Mouse (Mus musculus): ENCODE results near the gene Gucy2f.
"Not testable (repeated sequence)": the region's sequence is repeated elsewhere in the genome, so short reads cannot be mapped to it uniquely, and the experiment has no call there.

Gene Gucy2f

DNA sequence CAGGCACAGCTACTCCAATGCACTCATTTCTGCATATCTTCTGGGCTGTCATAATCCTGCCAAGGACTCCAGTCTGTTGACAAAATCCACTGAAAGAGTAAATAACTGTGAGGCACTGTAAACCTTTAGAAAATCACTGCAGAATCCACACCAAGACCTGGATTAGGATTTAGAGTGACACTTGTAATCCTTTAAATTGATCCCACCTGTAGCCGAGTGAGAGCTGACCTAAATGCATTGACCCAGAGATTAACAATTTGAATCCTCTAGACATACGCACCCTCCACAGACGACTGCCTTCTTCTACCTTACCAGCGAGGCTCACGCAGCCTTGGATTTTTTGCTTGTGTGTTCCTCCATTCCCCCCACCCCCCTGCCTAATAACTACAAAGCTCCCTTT, at the start of gene Gucy2f:
TSS of gene Gucy2f (minus strand) at position 101 of the 400 bp plus-strand sequence.
- no peak for DNase-seq (ENCODE audit: low spot score)

DNA sequence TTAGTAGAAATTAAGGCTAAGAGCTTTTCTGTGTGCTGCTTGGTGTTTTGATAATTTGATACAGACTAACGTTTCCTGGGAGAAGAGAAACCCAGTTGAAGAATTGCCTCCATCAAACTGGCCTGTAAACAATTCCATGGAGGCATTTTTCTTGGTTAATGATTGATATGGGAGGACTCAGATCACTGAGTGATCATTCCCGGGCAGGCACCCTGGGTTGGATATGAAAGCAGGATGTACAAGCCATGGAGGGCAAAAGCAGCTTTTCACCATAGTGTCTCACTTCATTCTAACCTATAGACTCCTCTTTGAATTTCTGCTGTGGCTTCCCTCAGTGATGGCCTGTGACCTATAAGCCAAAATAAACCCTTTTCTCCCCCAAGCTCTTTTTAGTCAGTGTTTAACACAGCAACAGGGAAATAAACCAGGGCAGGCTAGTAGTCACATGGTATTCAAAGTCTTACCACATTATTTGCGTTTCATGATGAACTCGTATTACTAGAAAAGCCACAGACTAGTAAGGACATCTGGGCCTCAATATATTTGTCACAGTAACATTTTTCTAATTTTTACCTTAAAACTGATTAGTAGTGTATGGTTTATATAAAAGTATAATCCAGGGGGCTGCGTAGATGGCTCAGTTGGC, 49.1 kb upstream of the Gucy2f start:
- no peak for DNase-seq (ENCODE audit: low spot score)

DNA sequence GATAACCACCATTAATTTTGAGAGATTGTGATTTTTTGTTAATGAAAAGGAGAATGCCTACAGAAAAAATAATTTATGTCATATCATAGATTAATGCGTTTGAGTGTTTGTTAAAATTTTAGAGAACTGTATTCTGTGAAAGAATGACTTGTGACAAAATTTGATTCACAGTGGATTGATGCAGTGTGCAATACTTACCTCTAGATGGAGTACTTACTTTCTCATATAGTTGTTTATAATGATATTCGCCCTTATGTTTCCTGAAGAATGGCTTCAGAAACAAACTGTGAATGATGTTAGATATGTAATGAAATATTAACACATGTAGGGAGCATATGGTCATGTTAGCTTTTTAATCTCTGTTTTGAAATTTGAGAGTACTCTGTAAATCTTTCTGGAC, 40.4 kb upstream of the Gucy2f start:
- DNase-seq (ENCODE audit: low spot score) = no peak

DNA sequence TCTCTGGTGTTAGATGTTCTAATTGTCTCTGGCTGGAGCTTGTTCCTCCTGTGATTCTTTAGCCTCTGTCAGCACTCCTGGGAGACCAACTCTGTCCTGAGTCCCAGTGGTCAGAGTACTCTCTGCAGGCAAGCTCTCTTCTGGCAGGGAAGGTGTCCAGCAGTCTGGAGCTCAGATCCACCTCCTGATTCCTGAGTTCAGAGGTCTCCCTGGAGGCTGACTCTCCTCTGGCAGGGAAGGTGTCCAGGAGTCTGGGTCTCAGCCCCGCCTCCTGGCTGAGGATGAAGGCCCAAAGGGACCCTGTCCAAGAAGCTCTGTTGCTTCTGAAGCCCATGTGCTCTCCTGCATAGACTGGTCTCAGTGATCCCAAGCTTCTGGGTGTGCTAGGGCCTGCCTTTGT, 39.4 kb upstream of the Gucy2f start:
- DNase-seq (ENCODE audit: low spot score) = not testable (repeated sequence)

DNA sequence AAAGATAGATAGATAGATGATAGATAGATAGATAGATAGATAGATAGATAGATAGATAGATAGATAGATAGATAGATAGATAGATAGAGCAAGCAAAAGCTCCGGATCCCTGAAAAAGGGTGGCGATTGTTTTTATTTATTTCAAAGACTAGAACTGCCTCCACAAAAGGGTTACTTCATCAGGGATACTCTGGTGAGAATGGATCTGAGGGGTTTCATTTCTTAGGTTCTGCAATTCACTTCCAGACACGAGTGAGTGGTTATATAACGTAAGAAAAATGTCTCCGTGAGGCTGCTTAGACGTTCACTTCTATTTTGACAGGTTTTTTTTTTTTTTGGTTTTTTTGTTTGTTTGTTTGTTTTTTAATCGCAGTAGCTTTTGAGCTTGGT, 32.0 kb upstream of the Gucy2f start:
- DNase-seq (ENCODE audit: low spot score) = no peak

DNA sequence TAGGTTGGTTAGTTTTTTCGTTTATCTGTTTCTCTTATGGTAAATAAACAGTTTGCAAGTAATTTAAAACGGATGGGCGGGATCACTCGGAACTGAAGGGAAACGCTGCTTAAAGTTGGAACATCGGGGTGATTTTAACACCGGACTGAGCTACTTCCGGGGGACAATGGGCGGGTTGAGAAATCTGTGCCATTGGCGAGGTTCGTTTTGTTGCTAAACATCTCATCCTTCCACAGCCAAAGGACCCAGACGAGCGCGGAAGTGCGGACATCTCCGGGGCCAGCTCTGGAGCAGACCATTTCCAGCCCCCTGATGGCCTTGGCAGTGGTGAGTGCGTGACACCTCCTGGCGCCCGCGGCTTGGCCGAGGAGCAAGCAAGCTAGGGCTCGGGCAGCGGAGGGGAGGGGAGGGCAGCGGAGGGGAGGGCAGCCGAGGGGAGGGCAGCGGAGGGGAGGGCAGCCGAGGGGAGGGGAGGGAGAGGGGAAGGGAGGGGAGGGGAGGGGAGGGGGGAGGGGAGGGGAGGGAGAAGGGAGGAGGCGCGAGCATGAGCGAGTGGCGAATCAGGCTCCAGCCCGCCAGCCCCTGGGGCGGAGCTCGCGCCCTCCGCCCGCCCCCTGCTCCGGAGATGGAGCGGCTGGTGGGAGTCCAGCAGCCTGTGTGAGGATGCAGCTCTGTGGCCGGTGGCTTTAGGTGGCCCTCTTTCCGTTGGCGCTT, 31.5 kb upstream of the Gucy2f start:
- no peak for DNase-seq (ENCODE audit: low spot score)

DNA sequence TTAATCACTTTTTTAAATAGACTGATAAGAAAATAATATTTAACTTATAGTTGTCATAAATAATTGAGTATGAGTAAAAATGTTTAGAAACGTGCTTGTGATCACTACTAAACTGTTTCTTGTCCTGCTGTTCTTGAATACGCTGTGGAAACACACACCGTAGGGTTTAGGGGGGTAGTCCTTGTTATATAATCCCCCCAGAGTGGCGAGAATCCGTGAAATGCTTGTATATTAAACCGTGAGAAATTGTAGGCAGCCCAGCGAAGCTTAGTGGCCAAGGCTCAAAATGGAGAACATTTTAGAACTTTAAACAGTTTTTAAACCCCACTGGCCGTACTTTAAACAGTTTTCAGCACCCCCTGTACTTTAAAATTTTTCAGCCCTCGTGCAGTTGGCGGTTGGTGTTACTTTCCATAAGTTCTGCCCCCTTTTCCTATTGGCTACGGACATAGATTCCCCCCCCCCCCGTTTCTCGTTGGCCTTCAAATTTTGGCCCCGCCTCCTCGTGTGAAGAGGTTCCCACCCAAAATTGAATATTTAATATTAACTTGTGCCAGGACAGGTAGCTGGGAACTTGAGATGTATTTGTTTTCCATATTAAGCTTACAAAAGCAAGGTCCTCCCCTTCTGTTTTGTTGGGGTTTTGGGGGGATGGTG, 30.8 kb upstream of the Gucy2f start:
- no peak for DNase-seq (ENCODE audit: low spot score)

DNA sequence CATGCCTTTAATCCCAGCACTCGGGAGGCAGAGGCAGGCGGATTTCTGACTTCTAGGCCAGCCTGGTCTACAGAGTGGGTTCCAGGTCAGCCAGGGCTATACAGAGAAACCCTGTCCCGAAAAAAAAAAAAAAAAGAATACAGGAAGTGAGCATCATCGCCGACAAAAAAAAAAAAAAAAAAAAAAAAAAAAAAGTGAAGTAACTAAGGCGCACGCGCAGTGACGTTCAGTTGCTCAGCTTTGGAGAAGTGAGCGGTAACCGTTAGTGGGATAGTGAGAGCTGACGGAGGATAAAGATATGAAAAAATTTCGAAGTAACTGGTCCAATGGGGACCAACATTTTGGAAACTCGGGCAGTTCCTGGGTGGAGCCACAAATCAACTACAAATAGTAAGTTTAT, 29.8 kb upstream of the Gucy2f start, which contains the start of gene Nxt2:
TSS of gene Nxt2 (plus strand) at position 229 of the 400 bp plus-strand sequence.
- no peak for DNase-seq (ENCODE audit: low spot score)

DNA sequence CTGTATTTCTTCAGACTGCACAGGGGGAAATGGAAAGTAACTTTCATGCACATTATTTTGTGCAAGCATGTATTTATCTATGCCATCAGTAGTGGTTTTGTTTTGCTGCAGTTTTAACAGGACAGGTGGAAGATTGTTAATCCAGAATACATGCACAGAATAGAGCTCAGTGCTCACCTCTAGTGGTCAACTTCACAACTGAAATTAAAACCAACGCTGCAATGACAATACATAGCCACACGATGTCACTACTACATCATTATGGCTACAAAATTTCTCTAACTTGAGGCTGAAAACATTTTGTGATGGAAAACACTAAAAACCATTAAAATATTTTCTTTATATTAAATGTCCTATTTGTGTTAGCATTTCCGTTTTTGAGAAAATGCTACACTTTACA, 3.6 kb upstream of the Gucy2f start:
- DNase-seq (ENCODE audit: low spot score) = no peak

DNA sequence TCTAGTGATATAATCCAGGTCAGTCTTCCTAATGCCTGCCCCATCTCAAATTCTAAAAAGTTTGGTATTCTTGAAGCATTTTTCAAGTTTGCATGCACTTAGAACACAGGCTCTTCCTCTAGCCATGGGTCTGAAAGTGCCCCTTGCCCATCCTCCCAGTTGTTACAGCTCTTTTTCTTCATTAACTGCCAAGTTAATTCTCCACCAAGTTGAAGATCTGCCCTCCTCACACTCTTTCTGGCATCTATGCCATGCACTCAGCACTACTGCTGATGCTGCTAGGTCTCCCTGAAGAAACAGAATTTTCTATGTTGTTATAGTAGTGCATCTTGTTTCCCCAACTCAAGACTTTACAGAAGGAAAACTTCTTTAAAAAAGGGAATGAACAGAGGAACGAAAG, 1.2 kb downstream of the Gucy2f start:
- no peak for DNase-seq (ENCODE audit: low spot score)

DNA sequence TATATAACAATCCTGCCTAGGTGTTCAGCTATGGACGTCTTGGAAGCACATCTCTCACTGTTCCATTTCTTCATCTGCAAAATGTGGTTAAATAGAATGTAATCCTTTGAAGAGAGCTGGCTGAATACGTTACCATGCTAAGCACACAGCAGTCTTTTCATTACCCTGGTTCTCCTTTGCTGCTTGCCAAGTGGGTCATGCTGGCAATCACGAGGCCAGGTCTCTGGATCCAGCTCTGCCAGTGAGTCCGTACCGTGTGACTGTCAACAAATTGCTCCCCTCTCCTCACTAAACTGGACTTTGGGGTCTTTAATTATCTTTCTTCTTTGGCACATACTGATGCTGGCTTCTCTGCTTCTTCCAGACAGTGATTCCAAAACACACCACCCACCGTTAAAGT, 2.3 kb downstream of the Gucy2f start:
- no peak for DNase-seq (ENCODE audit: low spot score)

DNA sequence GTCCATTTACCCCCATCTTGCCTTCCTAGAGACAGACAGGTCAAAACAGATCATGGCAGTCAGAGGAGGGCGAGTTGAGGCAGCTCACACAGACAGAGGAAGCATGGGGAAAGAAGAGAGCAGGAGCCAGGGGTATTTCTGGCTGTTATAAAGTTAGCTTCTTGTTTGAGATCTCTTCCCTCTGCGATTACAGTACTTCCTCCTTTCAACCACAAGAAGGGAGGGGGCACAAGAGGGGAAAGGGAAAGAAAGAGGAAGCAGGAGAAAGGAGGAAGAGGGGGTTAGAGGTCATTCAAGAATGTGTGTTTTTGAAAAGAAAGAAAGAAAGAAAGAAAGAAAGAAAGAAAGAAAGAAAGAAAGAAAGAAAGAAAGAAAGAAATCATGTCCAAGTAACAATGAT, 6.4 kb downstream of the Gucy2f start:
- DNase-seq (ENCODE audit: low spot score) = no peak

DNA sequence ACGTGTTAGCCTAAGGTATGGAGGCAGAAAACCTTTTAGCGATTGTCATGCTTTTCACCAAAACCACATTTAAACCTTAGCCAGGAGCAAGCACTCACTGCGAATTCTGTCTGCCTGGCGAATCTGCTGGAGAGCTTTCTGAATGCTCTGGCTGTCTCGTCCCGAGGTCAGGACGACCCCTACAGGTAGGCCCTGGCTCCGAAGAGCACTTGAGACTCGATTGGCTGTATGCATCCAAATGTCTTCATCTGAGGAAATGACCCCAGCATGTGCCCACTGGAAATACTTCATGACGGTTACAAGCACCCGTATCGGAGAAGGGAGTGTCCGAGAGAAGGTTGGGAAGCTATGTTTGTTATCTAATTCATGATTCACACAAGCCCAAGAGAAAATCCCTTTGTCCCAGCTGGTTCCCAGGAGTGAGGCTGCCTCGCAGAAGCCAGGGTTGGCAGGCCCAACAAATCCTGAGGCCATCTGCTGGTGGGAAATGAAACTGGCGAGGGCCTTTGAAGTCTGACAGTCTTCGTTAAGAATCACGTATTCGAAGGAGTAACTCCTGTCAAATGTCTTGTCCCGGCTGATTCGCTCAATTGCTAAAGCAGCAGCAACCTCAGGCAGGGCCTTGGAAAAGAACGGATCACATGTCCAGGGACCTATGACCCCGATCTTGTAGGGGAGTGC, 7.6 kb downstream of the Gucy2f start:
- no peak for DNase-seq (ENCODE audit: low spot score)

DNA sequence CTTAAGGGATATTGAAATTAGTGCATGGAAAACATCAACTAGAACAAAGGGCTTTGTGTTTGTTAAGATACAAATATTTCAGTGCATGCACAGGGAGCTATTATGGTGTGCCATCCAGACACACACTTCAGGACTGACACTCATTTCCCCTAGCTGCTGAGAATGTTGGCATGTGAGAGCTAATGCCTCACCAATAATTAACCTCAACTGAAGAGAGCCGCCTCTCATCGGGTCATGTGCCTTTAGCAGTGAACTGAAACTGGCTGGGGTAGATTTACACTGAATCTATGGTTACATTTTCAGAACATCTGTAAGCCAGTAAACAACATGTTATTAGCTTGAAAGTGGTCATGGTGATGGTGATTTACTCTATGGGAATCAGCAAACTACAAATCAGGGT, 14.7 kb downstream of the Gucy2f start:
- no peak for DNase-seq (ENCODE audit: low spot score)

DNA sequence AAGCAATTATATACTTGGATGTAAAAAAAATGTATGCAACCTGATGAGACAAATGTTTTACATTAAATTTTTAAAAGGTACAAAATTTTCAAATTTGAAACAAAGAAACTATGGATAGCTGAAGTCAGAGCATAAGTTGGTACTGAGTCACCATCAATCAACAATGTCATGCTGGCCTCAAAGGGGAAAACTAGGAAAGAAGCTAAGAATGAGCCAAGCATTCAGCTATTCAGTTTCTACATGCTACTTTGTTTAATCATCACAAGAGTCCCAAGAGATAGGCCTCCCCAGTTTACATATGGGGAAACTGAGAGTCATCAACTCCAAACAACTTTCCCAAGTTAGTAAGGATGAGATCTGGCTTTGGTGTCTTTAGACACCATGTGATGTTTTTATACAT, 19.8 kb downstream of the Gucy2f start:
- DNase-seq (ENCODE audit: low spot score) = no peak

DNA sequence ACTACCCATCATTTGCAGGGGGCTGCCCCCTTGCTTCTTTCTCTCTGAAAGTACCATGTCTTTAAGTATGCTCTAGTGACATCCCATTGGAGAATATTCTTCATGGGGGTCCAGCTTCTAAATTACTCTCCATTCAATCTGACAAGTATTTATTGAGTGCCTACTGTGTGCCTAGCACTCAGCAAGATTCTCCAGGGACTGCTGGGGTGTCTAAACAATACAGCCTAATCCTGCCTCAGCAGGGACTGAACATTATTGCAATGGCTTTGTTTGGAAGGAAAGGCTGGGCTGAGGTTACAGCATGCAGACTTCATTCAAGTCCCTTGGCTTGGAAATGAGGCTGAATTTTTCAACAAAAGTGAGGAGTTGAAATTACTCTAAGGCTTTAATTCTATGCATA, 81.0 kb downstream of the Gucy2f start:
- DNase-seq (ENCODE audit: low spot score) = no peak

DNA sequence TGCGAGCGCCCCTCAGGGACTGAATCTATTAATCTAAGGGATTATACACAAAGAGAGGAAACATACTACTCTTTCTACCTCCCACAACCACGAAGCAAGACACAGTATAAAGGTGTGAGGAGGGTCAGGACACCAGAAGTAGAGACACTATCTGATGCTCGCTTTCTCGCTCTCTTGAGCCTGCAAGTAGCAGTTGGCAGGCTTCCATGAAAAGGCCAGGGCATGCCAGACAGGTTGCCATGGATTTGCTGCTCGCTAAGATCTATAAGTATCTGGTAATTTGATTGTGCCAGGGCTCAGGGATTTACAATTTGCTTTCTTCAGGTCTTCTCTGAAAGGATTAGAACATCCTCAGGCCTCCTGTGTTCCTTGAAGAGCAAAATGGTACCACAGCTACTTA, 85.5 kb downstream of the Gucy2f start:
- no peak for DNase-seq (ENCODE audit: low spot score)

DNA sequence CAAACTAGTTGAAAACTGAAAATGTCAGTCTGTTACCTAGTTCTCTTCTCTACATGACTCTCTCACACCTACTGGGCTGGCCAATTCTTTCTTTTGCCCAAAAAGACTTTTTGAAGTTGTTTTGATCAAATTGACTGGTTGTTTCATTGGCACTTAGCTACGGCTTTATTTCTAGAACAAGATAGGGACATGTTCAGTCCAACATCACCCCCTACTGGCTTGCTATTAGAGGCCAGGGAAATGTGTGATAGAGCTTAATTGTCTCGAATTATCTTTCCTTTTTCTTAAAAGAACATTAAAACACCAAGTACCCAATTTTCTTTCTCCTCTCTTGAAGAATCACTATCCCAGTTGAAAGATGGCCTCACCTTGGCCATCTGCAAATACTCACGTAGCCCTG, 99.8 kb downstream of the Gucy2f start:
- no peak for DNase-seq (ENCODE audit: low spot score)

DNA sequence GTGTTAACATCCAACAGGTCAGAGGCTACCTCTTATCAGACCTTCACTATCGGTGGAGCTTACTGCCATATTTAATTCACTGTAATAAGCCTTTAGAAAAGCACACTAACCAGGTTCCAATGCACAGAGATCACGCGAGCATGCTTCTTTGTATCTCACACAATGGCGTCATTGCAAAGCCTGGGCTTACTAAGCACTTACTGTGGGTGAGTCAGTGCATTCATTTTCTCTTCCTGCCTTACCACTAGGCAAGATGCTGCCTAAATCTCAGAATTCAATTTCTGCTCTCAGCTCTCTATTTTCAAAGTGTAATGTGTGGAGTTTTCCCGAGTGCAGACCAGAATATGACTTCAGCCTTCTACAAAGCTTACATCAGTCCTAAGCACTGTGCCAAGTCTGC, 101.2 kb downstream of the Gucy2f start:
- DNase-seq (ENCODE audit: low spot score) = no peak

DNA sequence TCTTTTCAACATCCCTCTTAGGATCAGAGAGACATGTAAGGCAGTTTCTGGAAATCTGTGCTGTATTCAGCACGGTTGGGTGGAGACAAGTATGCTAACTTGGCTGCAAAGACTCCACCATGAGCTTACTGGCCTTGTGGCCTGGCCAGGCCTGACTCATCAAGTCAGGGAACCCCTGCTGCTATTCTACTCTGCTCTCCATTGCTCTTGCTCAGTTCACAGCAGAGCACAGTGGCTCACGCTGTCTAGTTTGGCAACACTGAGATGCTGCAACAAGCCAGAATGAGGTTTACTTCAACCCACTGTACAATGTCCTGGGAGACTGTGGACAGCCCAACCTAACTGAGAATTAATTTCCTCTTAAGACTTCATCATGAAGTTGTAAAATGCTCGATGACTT, 134.1 kb downstream of the Gucy2f start:
- no peak for DNase-seq (ENCODE audit: low spot score)

Measured in urinary bladder, postnatal 10 days (tissue).